Mouse (Mus musculus) right cerebral cortex, postnatal 36 days (tissue): Measurements from ENCODE around the gene Cdkn1b.

Experiments used
- DNase-seq, 2 experiments: peaks; one replicate each; pipeline ENCODE4 v3.0.0; 2022; ENCODE audit warnings: low spot score in 2 of 2, mixed read lengths in 1 of 2

Cdkn1b gene

GRCm38 (mm10) chr6:134920190-134921013, at the start of gene Cdkn1b:
Cdkn1b (plus strand) TSS chr6:134920401.
- peak; percentile 89 to 90 for DNase-seq

GRCm38 (mm10) chr6:134870887-134871286, 49.3 kb upstream of the Cdkn1b start:
- DNase-seq = no peak

GRCm38 (mm10) chr6:134872236-134872635, 48.0 kb upstream of the Cdkn1b start:
- no peak for DNase-seq

- DNase-seq = no peak
Observed at GRCm38 (mm10) chr6:134873018-134873417, 47.2 kb upstream of the Cdkn1b start.

GRCm38 (mm10) chr6:134876795-134877194, 43.4 kb upstream of the Cdkn1b start:
- no peak for DNase-seq

- DNase-seq = no peak
Observed at GRCm38 (mm10) chr6:134877276-134877675, 42.9 kb upstream of the Cdkn1b start.

GRCm38 (mm10) chr6:134877892-134878291, 42.3 kb upstream of the Cdkn1b start:
- no peak for DNase-seq

- no peak for DNase-seq
Observed at GRCm38 (mm10) chr6:134879556-134879955, 40.6 kb upstream of the Cdkn1b start.

- DNase-seq = no peak
Observed at GRCm38 (mm10) chr6:134880046-134880445, 40.2 kb upstream of the Cdkn1b start.

GRCm38 (mm10) chr6:134883661-134884060, 36.5 kb upstream of the Cdkn1b start:
- no peak for DNase-seq

GRCm38 (mm10) chr6:134885515-134885914, 34.7 kb upstream of the Cdkn1b start:
- no peak for DNase-seq

GRCm38 (mm10) chr6:134886475-134886874, 33.7 kb upstream of the Cdkn1b start:
- no peak for DNase-seq

- DNase-seq = no peak
Observed at GRCm38 (mm10) chr6:134887008-134887407, 33.2 kb upstream of the Cdkn1b start.

- peak; percentile 85 to 90 for DNase-seq
Observed at GRCm38 (mm10) chr6:134887711-134888449, 32.3 kb upstream of the Cdkn1b start.

GRCm38 (mm10) chr6:134888563-134889017, 31.6 kb upstream of the Cdkn1b start:
- DNase-seq = peak; percentile 52 to 71

GRCm38 (mm10) chr6:134889763-134890162, 30.4 kb upstream of the Cdkn1b start:
- DNase-seq = no peak

GRCm38 (mm10) chr6:134890436-134890835, 29.8 kb upstream of the Cdkn1b start:
- no peak for DNase-seq

- DNase-seq = no peak
Observed at GRCm38 (mm10) chr6:134896570-134897436, 23.4 kb upstream of the Cdkn1b start.

- DNase-seq = peak; percentile 86 to 88
Observed at GRCm38 (mm10) chr6:134897443-134898094, 22.6 kb upstream of the Cdkn1b start.

- DNase-seq = peak; percentile 74 to 78
Observed at GRCm38 (mm10) chr6:134898095-134898965, 21.9 kb upstream of the Cdkn1b start, which contains the start of gene Gpr19. Gpr19 (minus strand) TSS chr6:134898578.
